Mouse (Mus musculus): Measurements from ENCODE around the gene Gm906. TPM values are rescaled to one million over a fixed set of nuclear protein-coding genes. Genes with fewer than 3 reads are reported as not detected.
"Not testable (repeated sequence)": the region's sequence is repeated elsewhere in the genome, so short reads cannot be mapped to it uniquely, and the experiment has no call there.

Gene Gm906
- total RNA-seq (2021) = not detected
- long read RNA-seq, experiment 1 = 0 reads
- long read RNA-seq, experiment 2 = 0 reads

DNA sequence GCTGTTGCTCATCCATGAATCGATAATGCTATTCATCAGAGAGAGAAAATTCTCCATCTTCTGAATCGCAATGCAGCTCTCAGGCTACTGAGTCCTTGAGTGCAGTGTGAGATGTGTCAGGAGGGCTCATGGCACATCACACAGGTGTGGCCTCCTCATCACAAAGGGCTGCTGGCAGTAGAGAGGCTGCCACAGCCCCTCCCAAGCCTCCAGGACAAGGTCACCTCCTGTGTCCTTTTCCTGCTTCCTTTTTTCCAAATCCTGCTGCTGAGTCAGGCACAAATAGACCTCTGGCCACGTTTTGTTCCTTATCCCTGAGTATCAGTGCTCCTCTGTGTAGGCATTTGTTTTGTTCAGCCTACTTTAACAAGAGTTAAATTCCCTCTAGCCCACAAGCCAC lies at the start of gene Gm906:
Gm906 (minus strand) TSS at position 101 of the 400 bp plus-strand sequence.
- not testable (repeated sequence) for DNase-seq

GRCm38 (mm10) chr13:50283308-50283707 lies 33.2 kb upstream of the Gm906 start:
- not testable (repeated sequence) for DNase-seq

DNA sequence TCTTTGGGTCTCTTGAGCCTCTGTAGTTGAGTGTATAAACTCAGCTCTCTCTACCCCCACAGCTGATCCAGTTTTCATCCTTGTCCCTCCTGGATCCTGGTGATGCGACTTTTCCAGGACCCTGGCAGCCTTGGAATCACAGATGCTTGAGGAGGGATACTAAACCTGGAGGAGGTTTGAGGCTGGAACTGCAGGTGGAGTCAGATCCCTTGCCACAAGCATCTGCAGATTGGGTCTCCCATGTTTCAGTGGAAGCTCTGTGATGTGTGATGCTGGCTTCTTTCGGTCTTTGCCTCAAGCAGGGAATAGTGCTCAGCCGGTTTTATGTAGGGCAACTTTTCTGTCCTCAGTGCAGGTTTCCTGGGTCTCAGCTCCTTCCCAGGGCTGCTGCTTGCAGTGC lies 13.6 kb downstream of the Gm906 start:
- no peak for DNase-seq

- not testable (repeated sequence) for DNase-seq
Measured at GRCm38 (mm10) chr13:50211842-50212241, 38.3 kb downstream of the Gm906 start.

DNA sequence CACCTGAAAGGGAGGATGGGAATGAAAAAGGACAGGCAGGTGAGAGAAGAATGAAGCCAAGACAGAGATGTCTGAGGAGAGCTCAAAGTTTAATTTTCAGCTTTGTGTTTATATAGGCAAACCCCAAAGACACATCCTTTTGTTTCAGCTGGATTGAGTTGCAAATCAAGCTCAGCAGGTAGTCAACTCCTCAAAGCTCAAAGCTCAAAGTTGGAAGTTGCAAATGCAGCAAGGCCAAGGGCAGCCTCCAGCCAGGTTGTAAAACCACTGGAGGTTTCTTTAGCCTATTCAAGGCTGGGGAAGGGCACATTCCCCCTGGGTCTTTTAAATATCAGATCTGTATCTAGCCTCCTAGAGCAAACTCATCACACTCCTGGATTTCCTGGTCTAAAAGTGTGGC lies 39.9 kb downstream of the Gm906 start:
- not testable (repeated sequence) for DNase-seq

GRCm38 (mm10) chr13:50209651-50210050 lies 40.5 kb downstream of the Gm906 start:
- DNase-seq = not testable (repeated sequence)

GRCm38 (mm10) chr13:50207966-50208365 lies 42.1 kb downstream of the Gm906 start:
- no peak for DNase-seq

- DNase-seq = not testable (repeated sequence)
Measured at GRCm38 (mm10) chr13:50196831-50197230, 53.3 kb downstream of the Gm906 start.

Small RNA genes lying within 50 kb of the gene (microRNA-seq; reads per million reads assigned to microRNA genes)
- gene Gm24017 (ENCODE audit: borderline replicate concordance in 2 of 2) = 0 reads per million in 2 experiments

Other genes starting within 250 kb of the Gm906 start
- 1 to 10 TPM; 3.5 to 5.1 TPM for gene Fbxw17, start 167.6 kb upstream of the Gm906 start, total RNA-seq (2021)
- not detected for gene Gm47429, start 193.6 kb upstream of the Gm906 start, total RNA-seq (2021)
- not detected for gene Nutm2, start 217.0 kb upstream of the Gm906 start, total RNA-seq (2021)

All from gastrocnemius, postnatal 25 days (tissue).